Mouse (Mus musculus): Measurements from ENCODE around the gene Mid1. TPM values are rescaled to one million over a fixed set of nuclear protein-coding genes. Genes with fewer than 3 reads are reported as not detected.

Mid1 gene
- polyA plus RNA-seq (2014; fragmentation: Illumina TruSeq; extraction: RNeasy Lipid Tissue Mini Kit (QIAGEN cat#74804); ENCODE audit: low read depth, low replicate concordance): 5.7 TPM

DNA sequence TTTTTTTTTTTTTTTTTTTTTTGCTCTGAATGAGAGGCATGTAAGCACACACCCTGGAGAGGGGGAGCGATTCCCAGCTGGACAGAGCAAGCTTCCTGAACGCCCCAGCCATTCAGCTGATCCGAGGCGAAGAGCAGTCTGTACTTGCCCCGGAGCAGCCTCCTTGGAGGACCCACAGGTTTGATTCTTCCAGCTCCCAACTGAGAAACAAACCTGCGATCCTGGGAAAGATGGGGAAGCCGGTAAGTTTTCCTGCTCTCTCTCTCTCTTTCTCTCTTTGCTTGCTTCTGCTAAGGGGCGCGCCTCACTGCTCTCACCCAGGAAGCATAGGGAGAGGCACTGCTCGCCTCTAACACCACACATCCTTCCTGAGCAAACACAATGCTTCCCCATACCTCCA, at the start of gene Mid1:
Mid1 (plus strand) TSS at position 69 of the 400 bp plus-strand sequence.

DNA sequence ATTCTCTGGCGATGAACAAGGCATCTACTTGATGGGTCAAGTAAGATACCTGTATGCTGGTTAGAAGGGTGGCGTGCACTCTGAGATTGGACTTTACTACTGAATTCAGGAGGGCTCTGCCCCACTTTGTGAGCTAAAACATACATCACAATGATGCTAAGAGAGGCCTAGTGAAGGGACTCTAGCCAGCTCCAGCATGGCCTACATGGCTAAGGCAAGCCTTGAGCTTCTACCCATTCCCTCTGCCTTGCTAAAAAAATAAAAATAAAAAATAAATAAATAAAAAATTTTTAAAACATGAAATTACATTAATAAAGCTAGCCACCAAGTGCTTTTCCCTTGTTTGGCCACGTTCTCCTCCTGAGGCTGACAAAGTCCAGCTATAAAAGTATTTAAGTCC, 94.5 kb downstream of the Mid1 start, which contains the start of gene 4933400A11Rik:
4933400A11Rik (minus strand) TSS at position 101 of the 400 bp plus-strand sequence.

DNA sequence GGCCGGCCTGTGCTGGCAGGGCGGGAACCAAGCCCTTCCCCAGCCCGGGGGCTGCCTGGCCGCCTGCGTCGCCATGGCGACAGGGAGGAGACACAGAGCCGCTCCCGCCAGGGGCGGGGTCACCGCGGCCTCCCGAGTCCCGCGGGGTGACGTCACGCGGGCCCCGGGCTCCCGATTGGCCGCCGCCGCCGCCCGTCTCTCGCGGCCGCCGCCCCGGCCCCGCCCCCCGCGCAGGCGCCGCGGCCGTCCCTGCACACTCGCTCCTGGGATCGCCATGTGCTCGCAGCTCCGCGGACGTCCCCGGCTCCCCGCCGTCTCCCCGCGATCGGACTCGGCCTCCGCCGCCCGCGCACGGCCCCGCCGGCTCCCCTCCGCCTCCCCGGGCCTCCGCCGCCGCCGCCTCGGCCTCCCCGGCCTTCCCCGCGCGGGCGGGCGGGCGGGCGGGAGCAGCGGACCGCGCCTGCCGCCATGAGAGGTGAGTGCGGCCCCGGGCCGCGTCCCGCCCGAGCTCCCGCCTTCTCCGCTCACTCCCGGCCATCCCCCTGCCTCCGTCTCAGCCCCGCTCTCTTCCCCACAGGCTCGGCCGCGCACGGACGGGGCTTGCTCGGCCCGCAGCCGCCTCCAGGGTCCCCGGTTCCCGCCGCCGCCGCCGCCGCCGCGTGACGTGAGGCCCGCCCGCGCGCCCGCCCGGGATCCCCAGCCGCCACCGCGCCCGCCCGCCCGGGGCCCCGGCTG, 324.2 kb downstream of the Mid1 start, which contains the start of gene Gm21887:
Gm21887 (plus strand) TSS at position 644 of the 735 bp plus-strand sequence.

Other genes with a start within 250 kb of the Mid1 start
- gene 4933400A11Rik, start 94.4 kb downstream of the Mid1 start, polyA plus RNA-seq (2014; fragmentation: Illumina TruSeq; extraction: RNeasy Lipid Tissue Mini Kit (QIAGEN cat#74804); ENCODE audit: low read depth, low replicate concordance): 1.0 TPM